Mouse (Mus musculus): ENCODE data around the gene Ccnh. TPM values are rescaled to one million over a fixed set of nuclear protein-coding genes. Genes with fewer than 3 reads are reported as not detected.
A peak's percentile ranks its signal among the peaks of the same experiment; 100 is the strongest.
"Not testable (repeated sequence)": the region's sequence is repeated elsewhere in the genome, so short reads cannot be mapped to it uniquely, and the experiment has no call there.

Ccnh gene
- 56.2 and 59.5 TPM in 2 replicates for polyA plus RNA-seq (2015; fragmentation: Nextera tagmentation; extraction: Ambion mirVana)

DNA sequence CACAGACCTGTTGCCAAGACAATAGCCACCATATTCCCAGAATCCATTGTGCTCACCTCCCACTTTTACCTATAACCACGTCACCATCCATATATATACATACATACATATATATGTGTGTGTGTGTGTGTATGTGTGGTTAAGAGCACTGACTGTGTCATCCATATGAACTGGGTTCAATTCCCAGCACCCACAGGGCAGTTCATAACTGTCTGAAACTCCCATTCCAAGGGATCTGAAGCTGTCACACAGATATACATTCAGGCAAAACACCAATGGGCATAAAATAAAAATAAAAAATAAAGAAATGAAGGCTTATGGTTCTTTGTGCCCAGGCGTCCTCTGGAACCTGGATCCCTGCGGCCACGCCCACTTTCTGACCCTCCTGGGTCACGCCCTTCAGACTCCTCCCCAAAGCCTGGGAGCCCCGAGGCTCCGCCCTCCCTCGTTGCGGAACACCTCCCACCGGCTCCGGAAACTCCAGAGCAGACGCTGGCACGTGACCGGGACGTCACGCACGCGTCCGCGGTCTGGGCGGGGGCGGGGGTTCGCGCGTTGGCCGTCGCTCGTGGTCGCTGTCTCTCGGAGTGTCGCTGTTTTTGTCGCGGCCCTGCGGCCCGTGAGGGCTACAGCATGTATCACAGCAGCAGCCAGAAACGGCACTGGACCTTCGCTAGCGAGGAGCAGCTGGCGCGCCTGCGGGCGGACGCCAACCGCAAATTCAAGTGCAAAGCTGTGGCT lies at the start of gene Ccnh:
Gene Ccnh, plus strand, starts transcription at position 506 of the 741 bp plus-strand sequence.
- ATAC-seq (ENCODE audit: low FRiP score, low TSS enrichment) (peak; percentile 100), DNase-seq (ENCODE audit: low spot score) (peak; percentile 94)
- peak within 1 kb of the TSS; percentile 84 for H3K4me3 ChIP-seq (ENCODE audit: low read depth, low read length)
- H3K9me3 ChIP-seq (ENCODE audit: control insufficient read depth, low read length): no peaks in the 10 kb centered on the region
- peak within 1 kb of the TSS; percentile 80 for H3K27ac ChIP-seq (replicated peaks)
- H3K4me2 ChIP-seq (replicated peaks; ENCODE audit: low read depth): peak within 1 kb of the TSS; percentile 95
- TF ChIP-seq EP300 (optimal IDR thresholded peaks at IDR 0.05) (no peak), CTCF (IDR thresholded peaks at IDR 0.05; ENCODE audit: low read depth) (peak; percentile 27; the same call in 1 of the 2 replicates)
- no peaks in the 10 kb centered on the region for H3K4me1 ChIP-seq (replicated peaks; ENCODE audit: control insufficient read depth, insufficient read depth)
- 1% methylated on average over 44 of the region's 44 CpGs for WGBS
- no peaks in the 10 kb centered on the region for H3K27me3 ChIP-seq (ENCODE audit: control insufficient read depth, insufficient read depth, low read length)
- H3K36me3 ChIP-seq (ENCODE audit: control insufficient read depth, insufficient read depth, low read length): no peaks in the 10 kb centered on the region
- peak within 1 kb of the TSS; percentile 87 for H3K9ac ChIP-seq (ENCODE audit: low read length)

DNA sequence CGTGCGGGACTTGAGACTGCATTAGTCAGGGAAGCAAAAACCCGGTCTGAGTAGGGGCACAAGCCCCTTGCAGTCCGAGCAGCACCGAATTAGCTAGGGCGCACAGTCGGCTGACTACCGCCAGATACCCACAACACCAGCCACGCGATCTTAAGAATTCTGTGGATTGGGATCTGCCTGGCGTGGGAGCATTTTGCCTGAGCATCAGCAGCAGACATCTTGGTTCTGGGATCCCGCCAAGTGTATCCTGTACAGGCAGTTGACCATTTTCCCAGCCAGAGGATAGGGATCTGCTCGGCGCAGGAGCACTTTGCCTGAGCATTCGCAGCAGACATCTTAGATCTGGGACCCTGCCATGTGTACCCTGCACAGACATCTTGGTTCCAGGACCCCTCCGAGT lies 45.8 kb upstream of the Ccnh start:
- H3K27ac ChIP-seq (replicated peaks); H3K36me3 ChIP-seq (ENCODE audit: control insufficient read depth, insufficient read depth, low read length); H3K4me3 ChIP-seq (ENCODE audit: low read depth, low read length); H3K27me3 ChIP-seq (ENCODE audit: control insufficient read depth, insufficient read depth, low read length); H3K4me1 ChIP-seq (replicated peaks; ENCODE audit: control insufficient read depth, insufficient read depth); H3K9ac ChIP-seq (ENCODE audit: low read length); ATAC-seq (ENCODE audit: low FRiP score, low TSS enrichment); H3K9me3 ChIP-seq (ENCODE audit: control insufficient read depth, low read length); DNase-seq (ENCODE audit: low spot score); H3K4me2 ChIP-seq (replicated peaks; ENCODE audit: low read depth): not testable (repeated sequence)
- WGBS: 87% methylated on average over 16 of the region's 16 CpGs

DNA sequence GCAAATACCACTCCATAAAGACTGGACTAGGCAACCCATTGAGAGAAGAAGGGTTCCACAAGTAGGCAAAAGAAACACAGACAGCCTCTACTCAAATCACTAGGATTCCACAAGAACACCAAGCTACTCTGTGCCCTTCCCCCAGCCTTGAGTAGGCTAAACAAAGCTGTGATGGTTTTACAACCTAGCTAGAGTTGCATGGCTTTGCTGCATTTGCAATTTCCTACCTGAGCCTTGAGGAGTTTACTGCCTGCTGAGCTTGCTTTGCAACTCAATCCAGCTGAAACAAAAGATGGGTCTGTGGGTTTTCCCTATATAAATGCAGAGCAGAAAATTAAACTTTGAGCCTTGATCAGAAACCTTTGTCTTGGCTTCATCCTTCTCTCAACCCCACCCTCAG lies 42.7 kb upstream of the Ccnh start:
- ATAC-seq (ENCODE audit: low FRiP score, low TSS enrichment) (no peak), DNase-seq (ENCODE audit: low spot score) (no peak)
- Histone ChIP-seq H3K27ac (replicated peaks) (no peak overlapping the region), H3K4me1 (replicated peaks; ENCODE audit: control insufficient read depth, insufficient read depth) (no peaks in the 10 kb centered on the region), H3K27me3 (ENCODE audit: control insufficient read depth, insufficient read depth, low read length) (no peaks in the 10 kb centered on the region), H3K9me3 (ENCODE audit: control insufficient read depth, low read length) (no peaks in the 10 kb centered on the region), H3K4me3 (ENCODE audit: low read depth, low read length) (no peak overlapping the region), H3K36me3 (ENCODE audit: control insufficient read depth, insufficient read depth, low read length) (no peaks in the 10 kb centered on the region), H3K4me2 (replicated peaks; ENCODE audit: low read depth) (no peak overlapping the region), H3K9ac (ENCODE audit: low read length) (no peak overlapping the region)
- TF ChIP-seq CTCF (IDR thresholded peaks at IDR 0.05; ENCODE audit: low read depth) (no peak), EP300 (optimal IDR thresholded peaks at IDR 0.05) (no peak)

DNA sequence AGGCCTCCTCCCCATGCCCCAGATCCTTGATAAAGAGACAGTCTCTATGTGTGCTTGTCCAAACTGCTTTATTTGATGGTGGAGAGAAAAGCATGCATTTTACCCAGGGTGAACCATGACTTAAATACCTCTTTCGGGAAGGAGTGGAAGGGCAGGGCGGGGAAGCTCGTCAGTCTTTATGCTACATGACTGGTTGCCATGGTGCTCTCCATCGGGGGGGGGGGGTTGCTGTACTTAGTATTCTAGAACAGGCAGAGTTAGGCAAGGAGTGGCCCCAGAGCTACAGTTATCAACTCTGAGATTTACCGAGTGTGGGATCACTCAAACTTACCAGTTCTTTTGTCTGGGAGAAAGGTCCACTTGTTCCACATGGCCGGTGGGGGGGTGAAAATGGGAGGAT lies 34.5 kb upstream of the Ccnh start:
- no peak overlapping the region for H3K4me2 ChIP-seq (replicated peaks; ENCODE audit: low read depth)
- no peak for TF ChIP-seq EP300 (optimal IDR thresholded peaks at IDR 0.05)
- TF ChIP-seq CTCF (IDR thresholded peaks at IDR 0.05; ENCODE audit: low read depth): no peak
- H3K9me3 ChIP-seq (ENCODE audit: control insufficient read depth, low read length): no peaks in the 10 kb centered on the region
- no peak overlapping the region for H3K4me3 ChIP-seq (ENCODE audit: low read depth, low read length)
- no peak overlapping the region for H3K9ac ChIP-seq (ENCODE audit: low read length)
- no peak for DNase-seq (ENCODE audit: low spot score)
- H3K36me3 ChIP-seq (ENCODE audit: control insufficient read depth, insufficient read depth, low read length): no peaks in the 10 kb centered on the region
- WGBS: 74% methylated on average over 6 of the region's 6 CpGs
- H3K4me1 ChIP-seq (replicated peaks; ENCODE audit: control insufficient read depth, insufficient read depth): no peaks in the 10 kb centered on the region
- H3K27me3 ChIP-seq (ENCODE audit: control insufficient read depth, insufficient read depth, low read length): no peaks in the 10 kb centered on the region
- no peak for ATAC-seq (ENCODE audit: low FRiP score, low TSS enrichment)
- no peak overlapping the region for H3K27ac ChIP-seq (replicated peaks)

DNA sequence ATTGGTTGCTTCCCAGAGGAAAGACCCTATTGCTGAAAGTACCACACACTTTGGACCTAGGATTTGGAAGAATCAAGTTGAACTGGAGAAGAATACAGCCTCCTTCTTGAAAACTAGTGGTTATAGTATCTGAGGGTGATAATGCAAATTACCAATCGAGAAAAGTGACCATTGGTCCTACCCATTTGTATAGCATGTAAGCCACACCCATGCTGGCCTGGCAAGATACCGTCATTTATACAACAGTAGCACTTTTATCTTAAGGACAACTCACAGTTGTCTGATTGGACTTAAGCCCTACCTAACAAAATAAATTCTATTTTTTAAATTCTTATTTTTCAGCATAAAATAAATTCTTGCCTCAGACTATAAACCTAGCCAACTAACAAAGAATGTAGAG lies 29.2 kb upstream of the Ccnh start:
- no peak overlapping the region for H3K4me2 ChIP-seq (replicated peaks; ENCODE audit: low read depth)
- no peak for TF ChIP-seq EP300 (optimal IDR thresholded peaks at IDR 0.05)
- no peak for TF ChIP-seq CTCF (IDR thresholded peaks at IDR 0.05; ENCODE audit: low read depth)
- H3K27ac ChIP-seq (replicated peaks): no peak overlapping the region
- no peaks in the 10 kb centered on the region for H3K27me3 ChIP-seq (ENCODE audit: control insufficient read depth, insufficient read depth, low read length)
- DNase-seq (ENCODE audit: low spot score) (no peak), ATAC-seq (ENCODE audit: low FRiP score, low TSS enrichment) (no peak)
- no peaks in the 10 kb centered on the region for H3K36me3 ChIP-seq (ENCODE audit: control insufficient read depth, insufficient read depth, low read length)
- H3K9me3 ChIP-seq (ENCODE audit: control insufficient read depth, low read length): no peaks in the 10 kb centered on the region
- H3K9ac ChIP-seq (ENCODE audit: low read length): no peak overlapping the region
- H3K4me3 ChIP-seq (ENCODE audit: low read depth, low read length): no peak overlapping the region
- H3K4me1 ChIP-seq (replicated peaks; ENCODE audit: control insufficient read depth, insufficient read depth): no peaks in the 10 kb centered on the region
- 70% methylated on average over 2 of the region's 2 CpGs for WGBS

DNA sequence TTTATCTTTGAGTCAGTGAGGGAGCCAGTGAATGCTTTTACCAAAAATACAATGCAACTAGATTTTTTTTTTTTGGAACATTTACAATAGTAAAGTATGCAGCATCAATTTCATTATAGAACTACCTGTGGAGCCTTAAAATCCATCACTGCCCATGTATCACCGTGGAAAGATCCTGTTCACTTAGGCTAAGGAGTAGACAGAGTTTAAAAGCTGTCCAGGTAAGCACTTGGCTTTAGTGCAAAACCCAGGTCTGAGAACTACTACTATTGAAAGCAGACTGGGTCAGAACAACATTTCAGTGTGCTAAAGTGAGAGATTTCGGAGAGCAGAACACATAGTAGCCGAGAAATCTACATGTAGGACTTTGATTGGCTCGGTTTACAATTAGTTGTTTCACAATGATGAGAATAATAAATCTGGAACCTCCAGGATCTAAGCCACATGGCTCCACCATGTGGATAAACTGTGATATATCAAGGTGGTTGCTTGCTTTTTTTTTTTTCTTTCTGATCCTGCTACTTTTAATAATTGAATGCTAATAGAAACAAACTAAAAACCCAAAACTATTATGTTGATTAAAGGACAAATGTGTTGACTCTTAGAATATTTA lies 24.6 kb upstream of the Ccnh start:
- no peak for ATAC-seq (ENCODE audit: low FRiP score, low TSS enrichment)
- TF ChIP-seq CTCF (IDR thresholded peaks at IDR 0.05; ENCODE audit: low read depth): peak; percentile 50
- TF ChIP-seq EP300 (optimal IDR thresholded peaks at IDR 0.05): no peak
- WGBS: 38% methylated on average over 4 of the region's 4 CpGs
- Histone ChIP-seq H3K4me1 (replicated peaks; ENCODE audit: control insufficient read depth, insufficient read depth) (no peaks in the 10 kb centered on the region), H3K9ac (ENCODE audit: low read length) (no peak overlapping the region), H3K9me3 (ENCODE audit: control insufficient read depth, low read length) (no peaks in the 10 kb centered on the region), H3K36me3 (ENCODE audit: control insufficient read depth, insufficient read depth, low read length) (no peaks in the 10 kb centered on the region), H3K4me2 (replicated peaks; ENCODE audit: low read depth) (no peak overlapping the region), H3K27me3 (ENCODE audit: control insufficient read depth, insufficient read depth, low read length) (no peaks in the 10 kb centered on the region), H3K4me3 (ENCODE audit: low read depth, low read length) (no peak overlapping the region), H3K27ac (replicated peaks) (no peak overlapping the region)
- no peak for DNase-seq (ENCODE audit: low spot score)
